16 mouse cellular contexts compared by ENCODE assay signal in genomic region chr9:56495088-56495487, GRCm38 (mm10).
A peak's percentile ranks its signal among the peaks of the same experiment; 100 is the strongest.
DNase-seq lines count a peak whose midpoint lies in the region; ATAC-seq lines count a peak whose summit lies in the region.
"Had no signal": no experiment of that assay in that cellular context is flagged by ENCODE, and none has a peak within 500 bp of the region (broad histone marks: within the 10 kb centered on the region; RNA-seq: fewer than 3 reads in every experiment).

No protein-coding gene starts in this region.

- no peak for DNase-seq in forebrain, embryonic 11.5 days (ENCODE audit: low spot score)
- DNase-seq in kidney, postnatal 14 days, result no peak
- peak; percentile 60 for DNase-seq in cerebellum, adult 11-12 months
- no peak for DNase-seq in spleen, postnatal 4 days (ENCODE audit: low spot score in 2 of 2)
- DNase-seq in layer of hippocampus, postnatal 10 days (ENCODE audit: low spot score in 2 of 2), result no peak
- DNase-seq: B cell, adult 2 months; heart, postnatal 14 days; liver had no signal

- no peaks in the 10 kb centered on the region for H3K27me3 ChIP-seq in forebrain, embryonic 15.5 days
- H3K27me3 ChIP-seq in forebrain, embryonic 11.5 days (ENCODE audit: control insufficient read depth, insufficient read depth, low read length), result no peaks in the 10 kb centered on the region
- H3K27me3 ChIP-seq in kidney, embryonic 16.5 days (ENCODE audit: insufficient read depth, low read length), result no peaks in the 10 kb centered on the region
- H3K27me3 ChIP-seq in hindbrain, embryonic 13.5 days, result no peaks in the 10 kb centered on the region
- H3K27me3 ChIP-seq: lung, embryonic 15.5 days; midbrain, embryonic 15.5 days; stomach, embryonic 15.5 days had no signal

- peaks cover 31% of the 10 kb centered on the region for H3K4me1 ChIP-seq in forebrain, embryonic 15.5 days
- H3K4me1 ChIP-seq in forebrain, embryonic 11.5 days (replicated peaks; ENCODE audit: control insufficient read depth, insufficient read depth, low read length), result 0 out of 2 replicates have a peak, but pooled peaks cover 3% of the 10 kb centered on the region
- peaks cover 27% of the 10 kb centered on the region for H3K4me1 ChIP-seq in kidney, embryonic 16.5 days (ENCODE audit: insufficient read depth, low read length)
- peaks cover 34% of the 10 kb centered on the region for H3K4me1 ChIP-seq in hindbrain, embryonic 13.5 days (replicated peaks)

- no peak overlapping the region for H3K9ac ChIP-seq in forebrain, embryonic 15.5 days (replicated peaks)
- no peak overlapping the region for H3K9ac ChIP-seq in forebrain, embryonic 11.5 days (ENCODE audit: low read length)
- H3K9ac ChIP-seq in kidney, embryonic 16.5 days (replicated peaks; ENCODE audit: low read length), result 0 out of 2 replicates have a peak overlapping the region, but pooled peaks have one; percentile 7
- H3K9ac ChIP-seq in hindbrain, embryonic 13.5 days, result no peak overlapping the region
- H3K9ac ChIP-seq: lung, embryonic 15.5 days; midbrain, embryonic 15.5 days; stomach, embryonic 15.5 days had no signal

- no peak overlapping the region for H3K4me2 ChIP-seq in forebrain, embryonic 15.5 days (replicated peaks)
- H3K4me2 ChIP-seq in forebrain, embryonic 11.5 days (ENCODE audit: low read depth, low read length, severe bottlenecking), result no peak overlapping the region
- no peak overlapping the region for H3K4me2 ChIP-seq in kidney, embryonic 16.5 days (replicated peaks; ENCODE audit: low read depth, low read length)
- no peak overlapping the region for H3K4me2 ChIP-seq in hindbrain, embryonic 13.5 days
- H3K4me2 ChIP-seq: lung, embryonic 15.5 days; midbrain, embryonic 15.5 days; stomach, embryonic 15.5 days had no signal

- H3K4me3 ChIP-seq in forebrain, embryonic 15.5 days, result no peak overlapping the region
- H3K4me3 ChIP-seq in forebrain, embryonic 11.5 days (ENCODE audit: low read depth, low read length), result no peak overlapping the region
- no peak overlapping the region for H3K4me3 ChIP-seq in kidney, embryonic 16.5 days (ENCODE audit: low read length)
- no peak overlapping the region for H3K4me3 ChIP-seq in hindbrain, embryonic 13.5 days
- H3K4me3 ChIP-seq: lung, embryonic 15.5 days; midbrain, embryonic 15.5 days; stomach, embryonic 15.5 days had no signal

- 45% methylated on average over 7 of the region's 7 CpGs for WGBS in forebrain, embryonic 15.5 days
- 43% methylated on average over 7 of the region's 7 CpGs for WGBS in forebrain, embryonic 11.5 days
- WGBS in kidney, embryonic 16.5 days, result 75% methylated on average over 7 of the region's 7 CpGs
- 31% methylated on average over 7 of the region's 7 CpGs for WGBS in hindbrain, embryonic 13.5 days

- 0 out of 2 replicates have a peak overlapping the region, but pooled peaks have one; percentile 64 for H3K27ac ChIP-seq in forebrain, embryonic 15.5 days (replicated peaks)
- H3K27ac ChIP-seq in forebrain, embryonic 11.5 days (ENCODE audit: low read depth, low read length), result no peak overlapping the region
- H3K27ac ChIP-seq in kidney, embryonic 16.5 days (ENCODE audit: low read length), result peak overlapping the region; percentile 6; the same call in 1 of the 2 replicates
- peak overlapping the region; percentile 70; the same call in 1 of the 2 replicates for H3K27ac ChIP-seq in hindbrain, embryonic 13.5 days
- H3K27ac ChIP-seq: kidney, postnatal 0 days; midbrain, embryonic 15.5 days had no signal

- no peak for ATAC-seq in forebrain, embryonic 15.5 days (replicated peaks)
- ATAC-seq in forebrain, embryonic 11.5 days (replicated peaks; ENCODE audit: low FRiP score), result no peak
- no peak for ATAC-seq in kidney, embryonic 16.5 days (ENCODE audit: low FRiP score, low TSS enrichment)
- ATAC-seq in hindbrain, embryonic 13.5 days (ENCODE audit: low FRiP score), result 0 out of 2 replicates have a peak, but pooled peaks have one; percentile 21
- ATAC-seq: midbrain, embryonic 15.5 days had no signal

- H3K36me3 ChIP-seq in forebrain, embryonic 15.5 days, result peaks cover 36% of the 10 kb centered on the region
- peaks cover 3% of the 10 kb centered on the region; the same call in 1 of the 2 replicates for H3K36me3 ChIP-seq in forebrain, embryonic 11.5 days (ENCODE audit: control insufficient read depth, insufficient read depth, low read length)
- H3K36me3 ChIP-seq in kidney, embryonic 16.5 days (ENCODE audit: insufficient read depth, low read length), result peaks cover 33% of the 10 kb centered on the region
- H3K36me3 ChIP-seq in hindbrain, embryonic 13.5 days, result peaks cover 41% of the 10 kb centered on the region

- no peaks in the 10 kb centered on the region for H3K9me3 ChIP-seq in forebrain, embryonic 15.5 days
- no peaks in the 10 kb centered on the region for H3K9me3 ChIP-seq in forebrain, embryonic 11.5 days (ENCODE audit: control insufficient read depth, low read length)
- no peaks in the 10 kb centered on the region for H3K9me3 ChIP-seq in kidney, embryonic 16.5 days (ENCODE audit: low read length)
- no peaks in the 10 kb centered on the region for H3K9me3 ChIP-seq in hindbrain, embryonic 13.5 days
- H3K9me3 ChIP-seq: G1E; lung, embryonic 15.5 days; midbrain, embryonic 15.5 days; stomach, embryonic 15.5 days had no signal
